Comparison of ENCODE assay signal across 25 mouse cellular contexts in genomic region chr7:122137071-122137470, GRCm38 (mm10). TPM values are rescaled to one million over a fixed set of nuclear protein-coding genes. Genes with fewer than 3 reads are reported as not detected.
"Had no signal": no experiment of that assay in that cellular context is flagged by ENCODE, and none has a peak within 500 bp of the region (broad histone marks: within the 10 kb centered on the region; RNA-seq: fewer than 3 reads in every experiment).

No protein-coding gene starts in this region.

- H3K27me3 ChIP-seq: liver, embryonic 15.5 days; lung, embryonic 15.5 days; midbrain, embryonic 12.5 days; neural tube, embryonic 13.5 days; neural tube, embryonic 15.5 days; stomach, embryonic 15.5 days had no signal

- H3K4me2 ChIP-seq: liver, embryonic 15.5 days; lung, embryonic 15.5 days; midbrain, embryonic 12.5 days; neural tube, embryonic 13.5 days; neural tube, embryonic 15.5 days; stomach, embryonic 15.5 days had no signal

- H3K4me3 ChIP-seq: liver, embryonic 15.5 days; lung, embryonic 15.5 days; midbrain, embryonic 10.5 days; midbrain, embryonic 12.5 days; myocyte; neural tube, embryonic 13.5 days; neural tube, embryonic 15.5 days; stomach, embryonic 15.5 days had no signal

- H3K27ac ChIP-seq: liver, embryonic 15.5 days; lung, embryonic 15.5 days; midbrain, embryonic 10.5 days; midbrain, embryonic 12.5 days; neural tube, embryonic 13.5 days; neural tube, embryonic 15.5 days; stomach, embryonic 15.5 days; stomach, postnatal 0 days had no signal

- H3K9ac ChIP-seq: liver, embryonic 15.5 days; liver, postnatal 0 days; lung, embryonic 15.5 days; midbrain, embryonic 12.5 days; neural tube, embryonic 13.5 days; neural tube, embryonic 15.5 days; stomach, embryonic 15.5 days had no signal

- DNase-seq: liver, postnatal 0 days; lung, adult 2 months; lung, postnatal 14 days; lung, postnatal 36 days; midbrain, embryonic 14.5 days; retina, postnatal 1 day; right cerebral cortex, adult 18-20 months; right cerebral cortex, postnatal 25 days; right cerebral cortex, postnatal 4 days; thymus, postnatal 14 days; thymus, postnatal 36 days had no signal

- H3K9me3 ChIP-seq: liver, embryonic 15.5 days; lung, embryonic 15.5 days; midbrain, embryonic 10.5 days; midbrain, embryonic 12.5 days; neural tube, embryonic 13.5 days; neural tube, embryonic 15.5 days; stomach, embryonic 15.5 days had no signal

- H3K4me1 ChIP-seq: stomach, embryonic 15.5 days had no signal

- ATAC-seq: liver, postnatal 0 days; lung, postnatal 0 days; midbrain, embryonic 16.5 days had no signal

RNA-seq across cellular contexts. Expression of gene Ern2, which starts 48.9 kb away (rescaled TPM):
- total RNA-seq: megakaryocyte, adult 5-6 weeks; megakaryocyte-erythroid progenitor cell, adult 5-6 weeks had no signal
- polyA plus RNA-seq: liver, embryonic 15.5 days; liver, postnatal 0 days; midbrain, embryonic 10.5 days; myocyte; spleen, adult 2 months had no signal
